Mouse (Mus musculus) retina, postnatal 7 days (tissue): ENCODE results near the gene Phactr2.
"Not testable (repeated sequence)": the region's sequence is repeated elsewhere in the genome, so short reads cannot be mapped to it uniquely, and the experiment has no call there.

Experiments
- DNase-seq: peaks from one replicate; pipeline ENCODE4 v3.0.0-alpha.2; 2012; ENCODE audit warnings: low read depth, low spot score

The Phactr2 gene

DNA sequence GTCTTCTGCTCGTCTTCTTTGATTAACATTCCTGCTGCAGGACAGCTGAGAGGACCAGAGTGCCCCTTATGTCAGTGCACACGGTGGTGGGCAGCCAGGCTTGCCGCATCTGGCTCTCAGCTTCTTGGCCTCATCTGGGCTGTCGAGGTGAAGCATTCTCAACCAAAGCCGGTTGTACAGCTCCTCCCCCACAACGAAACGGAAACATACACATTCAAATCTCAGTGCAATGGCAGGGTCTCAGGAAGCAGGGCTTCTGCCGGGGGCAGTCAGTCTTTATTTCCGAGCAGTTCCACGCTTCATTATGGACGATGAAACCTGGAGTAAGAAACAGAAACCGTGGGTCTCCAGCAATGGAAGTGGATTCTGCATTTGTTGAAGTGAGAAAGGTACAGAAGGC, 260.3 kb downstream of the Phactr2 start:
- no peak for DNase-seq

DNA sequence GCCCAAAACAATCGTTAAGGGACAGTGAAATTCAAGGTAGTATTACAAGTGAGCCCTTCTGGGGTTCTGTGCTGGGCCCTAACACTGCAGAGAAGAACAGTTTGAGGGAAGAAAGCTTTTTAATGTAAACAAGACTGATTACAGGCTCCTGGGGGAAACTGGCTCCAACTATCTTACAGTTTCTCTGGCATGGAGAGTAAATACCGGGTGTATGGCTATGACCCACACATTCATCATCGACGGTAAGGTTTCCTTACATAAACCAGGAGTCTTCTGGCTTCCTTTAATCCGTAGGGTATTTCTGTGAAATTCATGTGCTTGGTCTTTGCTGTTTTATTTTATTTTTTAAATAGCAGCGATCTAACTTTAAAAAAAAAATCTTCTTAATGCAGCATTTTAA, 261.4 kb downstream of the Phactr2 start:
- DNase-seq, result no peak

DNA sequence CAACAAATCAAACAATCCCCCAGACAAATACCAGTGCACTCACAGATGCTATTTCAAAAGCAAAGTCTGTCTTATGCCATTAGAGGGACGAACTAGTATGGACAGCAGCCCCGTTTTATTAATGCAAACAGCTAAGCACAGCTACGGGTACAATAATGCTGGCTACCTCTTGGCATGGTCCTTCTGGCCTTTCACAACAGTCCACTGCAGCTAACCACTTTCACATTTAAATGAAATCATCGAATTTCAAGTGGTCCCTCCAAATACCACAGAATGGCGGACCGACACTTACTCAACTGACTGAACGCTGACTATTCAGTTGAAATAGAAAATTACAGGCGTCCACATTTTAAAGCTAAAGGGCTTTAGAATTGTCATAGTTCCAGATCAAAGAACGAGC, 261.9 kb downstream of the Phactr2 start:
- DNase-seq, result no peak

DNA sequence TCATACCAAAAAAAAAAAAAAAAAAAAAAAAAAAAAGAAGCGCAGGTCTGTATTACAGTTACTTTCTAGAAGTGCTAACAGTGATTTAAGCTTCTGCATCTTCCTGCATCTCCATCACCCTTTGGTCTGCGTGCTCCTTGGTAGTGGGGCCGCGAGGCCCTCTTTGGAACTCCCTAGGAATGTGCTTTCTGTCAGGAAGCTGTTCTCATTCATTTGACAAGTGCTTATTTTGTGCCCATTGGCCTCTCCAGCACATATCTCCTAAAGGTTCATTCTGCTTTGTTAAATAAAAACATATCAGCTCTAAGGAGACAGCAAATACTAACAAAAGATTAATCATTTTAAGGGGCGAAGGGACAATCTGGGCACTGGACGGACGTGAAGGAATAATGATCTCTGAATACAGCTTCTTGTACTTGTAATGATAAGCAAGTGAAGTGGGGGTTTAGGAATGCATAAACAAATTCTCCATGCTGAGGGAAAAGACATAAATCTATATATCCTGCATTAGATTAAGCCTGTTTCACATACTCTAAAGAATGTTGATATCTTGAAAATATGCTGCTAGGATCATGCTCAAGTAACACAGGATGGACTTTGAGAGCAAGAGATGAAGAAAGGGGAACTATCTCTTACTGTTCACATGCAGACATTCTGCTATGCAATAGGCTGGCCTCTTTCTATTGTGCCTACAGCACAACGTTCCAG, 264.1 kb downstream of the Phactr2 start:
- no peak for DNase-seq

DNA sequence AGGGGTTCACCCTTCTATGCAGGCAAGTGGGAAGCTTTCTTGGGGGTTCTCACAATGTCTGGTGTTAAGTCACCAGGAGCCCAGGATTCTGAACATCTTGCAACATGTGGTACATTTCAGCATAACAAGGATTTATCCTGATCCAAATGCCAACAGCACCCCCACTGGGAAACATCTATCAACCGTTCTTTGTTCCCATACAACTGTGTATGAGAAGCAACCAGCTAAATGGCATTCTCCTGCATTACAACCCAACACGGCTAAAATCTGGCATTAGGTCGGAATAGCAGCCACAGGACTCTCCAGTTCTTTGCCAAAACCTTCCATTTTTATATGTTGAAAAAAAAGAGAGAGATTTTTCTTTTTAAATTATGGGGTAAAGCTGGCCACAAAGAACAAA, 264.7 kb downstream of the Phactr2 start:
- DNase-seq, result no peak

DNA sequence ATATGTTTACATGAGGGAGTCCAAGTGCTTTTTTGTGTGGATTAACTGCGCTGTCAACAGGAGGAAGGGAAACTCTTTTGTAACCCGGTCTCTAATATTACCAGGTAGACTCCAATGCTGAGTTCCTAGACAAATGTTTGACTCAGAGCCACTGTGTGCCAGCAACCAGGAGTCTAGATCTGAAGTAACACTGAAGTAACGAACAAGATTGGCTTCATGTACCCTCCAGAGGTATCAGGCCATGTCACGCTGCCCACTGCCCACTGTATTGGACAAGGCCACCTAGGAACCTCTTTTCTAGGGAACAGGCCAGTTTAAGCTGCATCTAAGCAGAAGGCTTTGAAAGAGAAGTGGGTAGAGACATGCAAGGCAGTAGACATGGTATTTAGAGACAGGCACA, 265.2 kb downstream of the Phactr2 start:
- no peak for DNase-seq

DNA sequence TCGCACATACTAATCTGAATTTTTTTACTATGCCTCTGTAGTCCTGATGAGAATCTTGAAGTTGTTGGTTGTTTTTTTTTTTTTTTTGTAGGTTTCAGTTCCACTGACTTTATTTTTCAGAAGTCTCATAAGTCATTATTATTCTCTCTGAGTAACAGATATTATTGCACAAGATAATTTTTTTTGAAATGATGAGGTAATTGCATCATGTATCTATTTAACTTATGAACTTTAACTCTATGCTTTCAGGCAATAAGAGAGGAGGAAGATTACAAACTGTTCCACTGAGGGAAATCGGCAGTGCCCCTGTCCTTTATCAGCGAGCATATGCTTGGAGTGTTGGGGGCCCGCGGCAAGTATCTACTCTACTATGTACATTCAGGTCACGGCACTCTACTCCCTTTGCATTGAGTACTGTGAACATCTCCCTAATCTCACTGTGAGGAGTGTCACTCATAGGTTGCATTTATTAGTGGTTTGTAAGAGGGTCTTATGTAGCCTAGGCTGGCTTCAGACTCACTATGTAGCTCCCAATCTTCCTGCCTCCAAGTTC, 272.4 kb downstream of the Phactr2 start:
- DNase-seq, result no peak

DNA sequence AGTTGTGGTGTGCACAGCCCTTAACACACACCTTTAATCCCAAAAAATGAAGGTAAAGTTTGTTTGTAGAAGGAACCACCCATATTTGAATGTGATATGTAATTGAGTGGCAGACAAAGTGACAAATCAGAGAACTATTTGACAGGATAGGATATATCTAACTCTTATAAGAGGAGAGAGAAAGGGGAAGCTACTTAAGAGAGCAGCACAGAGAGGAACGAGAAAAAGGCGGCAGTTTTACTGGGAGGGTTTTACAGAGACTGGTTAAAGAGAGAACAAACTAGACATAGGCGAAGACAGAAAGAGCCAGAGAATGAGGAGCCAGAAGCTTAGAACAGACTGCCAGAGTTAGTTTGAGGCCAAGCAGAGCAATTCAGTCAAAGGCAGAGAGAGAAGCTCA, 273.4 kb downstream of the Phactr2 start:
- no peak for DNase-seq

DNA sequence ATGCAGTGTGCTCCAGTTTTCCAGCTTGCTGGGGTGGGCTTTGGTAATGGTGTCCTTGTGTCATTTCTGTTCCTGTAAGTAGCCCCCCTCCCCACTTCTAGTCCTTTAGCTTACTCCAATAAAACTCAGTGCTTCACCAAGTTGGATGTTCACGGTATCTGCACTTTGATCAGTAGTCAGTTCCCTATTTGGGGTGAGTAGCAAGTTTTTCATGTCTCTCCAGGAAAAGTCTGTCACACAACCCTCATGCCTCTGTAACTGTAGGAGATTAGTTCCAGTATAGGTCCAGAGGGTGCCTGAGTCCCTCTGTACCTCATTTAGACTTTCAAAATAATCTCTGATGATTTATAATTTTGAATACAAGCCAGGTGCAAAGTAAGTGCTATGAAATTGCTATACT, 275.0 kb downstream of the Phactr2 start:
- DNase-seq, result no peak

DNA sequence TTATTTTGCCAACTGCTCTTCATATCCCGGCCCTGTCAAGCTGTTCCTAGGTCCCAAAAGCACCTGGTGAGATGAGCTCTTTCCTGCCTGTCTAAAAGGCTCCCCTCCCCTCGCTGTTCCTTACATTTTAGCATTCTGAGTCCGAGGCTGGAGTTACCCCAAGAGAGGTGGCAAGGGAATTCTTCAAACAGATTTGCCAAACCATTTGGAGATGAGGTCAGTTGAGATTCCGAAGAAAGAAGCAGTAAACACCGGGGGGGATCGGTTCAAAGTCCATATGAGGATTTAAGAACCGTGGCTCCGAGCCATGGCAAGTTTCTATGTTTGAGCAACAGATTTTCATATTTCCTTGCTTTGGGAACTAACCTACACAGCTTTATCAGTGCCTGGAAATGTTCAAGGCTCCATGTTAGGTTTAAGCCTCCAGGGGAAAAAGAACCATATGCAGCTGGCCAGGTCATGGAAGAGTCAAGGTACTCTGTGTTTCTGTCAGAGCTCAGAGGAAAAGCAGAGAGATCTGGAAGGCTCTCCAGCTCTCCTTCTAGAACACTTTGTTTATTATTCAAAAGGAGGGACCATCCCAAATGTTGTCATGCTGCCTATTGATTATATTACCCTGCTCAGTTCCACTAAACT, 277.2 kb downstream of the Phactr2 start:
- no peak for DNase-seq

DNA sequence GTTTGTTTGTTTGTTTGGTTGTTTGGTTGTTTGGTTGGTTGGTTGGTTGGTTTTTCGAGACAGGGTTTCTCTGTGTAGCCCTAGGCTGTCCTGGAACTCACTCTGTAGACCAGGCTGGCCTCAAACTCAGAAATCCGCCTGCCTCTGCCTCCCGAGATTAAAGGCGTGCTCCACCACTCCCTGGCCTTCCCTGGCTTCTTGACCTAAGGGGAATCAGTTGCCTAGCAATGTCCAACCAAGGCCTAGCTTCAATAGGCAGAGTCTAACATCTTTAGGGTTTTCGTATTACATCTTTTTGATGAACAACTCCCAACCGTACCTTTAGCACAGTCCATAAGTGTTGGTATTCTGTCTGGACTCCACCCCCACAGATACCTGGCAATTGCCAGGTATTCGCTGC, 280.7 kb downstream of the Phactr2 start:
- not testable (repeated sequence) for DNase-seq

DNA sequence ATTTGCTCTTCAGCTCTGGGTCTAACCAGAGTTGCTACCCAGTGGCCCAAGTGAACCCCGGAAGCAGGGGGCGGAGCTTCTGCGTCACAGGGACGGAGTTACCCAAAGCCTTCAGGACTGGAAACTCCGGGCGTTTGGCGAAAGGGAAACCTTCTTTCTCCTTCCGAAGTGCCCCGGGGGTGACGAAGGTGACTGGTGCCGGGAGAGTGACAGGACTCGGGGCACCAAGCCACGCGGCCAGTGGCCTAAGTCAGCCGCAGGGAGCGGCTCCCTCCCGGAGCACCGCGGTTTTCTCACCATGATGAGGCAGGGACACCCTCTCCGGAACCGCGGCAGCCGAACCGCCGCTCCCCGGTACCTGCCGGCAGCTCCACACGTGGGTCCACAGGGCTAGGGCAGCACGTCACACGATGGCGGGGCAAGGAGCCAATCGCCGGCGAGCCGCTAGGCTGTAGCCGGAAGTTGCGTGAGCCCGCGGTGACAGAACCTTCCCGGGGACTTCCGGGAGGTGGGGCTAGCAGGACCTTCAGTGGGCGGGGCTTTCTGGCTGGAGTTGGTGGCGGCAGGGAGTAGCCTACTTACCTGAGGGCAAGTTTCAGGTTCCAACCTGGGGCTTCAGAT, 281.4 kb downstream of the Phactr2 start, which contains the start of gene Ltv1:
Gene Ltv1 (minus strand): TSS at position 438 of the 621 bp plus-strand sequence.
- DNase-seq, result peak; percentile 85

DNA sequence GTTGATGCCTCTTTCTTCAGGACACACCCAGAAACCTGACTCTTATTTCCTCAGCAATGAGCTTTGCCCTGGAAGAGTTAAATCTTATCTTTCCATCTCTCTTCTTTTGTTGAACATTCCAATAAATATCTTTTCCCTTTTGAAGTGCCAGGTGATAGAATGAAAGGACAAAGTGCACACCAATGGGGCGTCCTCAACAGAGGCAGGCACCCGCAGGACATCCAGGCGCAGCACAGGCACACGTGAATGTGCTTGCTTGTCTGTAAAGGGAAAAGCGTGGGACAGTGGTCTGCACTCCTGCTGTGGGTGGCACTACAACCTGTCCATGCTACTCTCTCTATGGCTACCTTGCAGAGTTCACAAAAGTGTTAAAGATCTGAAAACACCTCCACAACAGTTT, 284.3 kb downstream of the Phactr2 start:
- DNase-seq, result no peak

DNA sequence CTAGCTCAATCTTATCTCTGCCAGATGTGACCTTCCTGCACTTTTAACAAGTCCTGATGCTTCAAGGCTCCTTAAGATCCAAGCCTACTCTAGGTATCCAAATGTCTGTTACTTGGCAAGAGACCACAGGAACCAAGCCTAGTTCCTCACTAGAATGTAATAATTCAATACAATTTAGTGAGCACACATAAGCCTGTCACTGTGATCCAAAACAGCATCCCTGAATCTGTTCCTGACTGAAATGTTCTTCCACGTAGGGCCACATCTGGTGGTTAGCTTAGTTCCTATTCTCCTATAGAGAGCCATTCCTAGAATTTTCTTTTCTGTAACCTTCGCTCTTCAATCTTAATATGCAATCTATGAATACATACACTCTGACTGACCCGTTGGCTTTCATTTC, 287.5 kb downstream of the Phactr2 start:
- no peak for DNase-seq

DNA sequence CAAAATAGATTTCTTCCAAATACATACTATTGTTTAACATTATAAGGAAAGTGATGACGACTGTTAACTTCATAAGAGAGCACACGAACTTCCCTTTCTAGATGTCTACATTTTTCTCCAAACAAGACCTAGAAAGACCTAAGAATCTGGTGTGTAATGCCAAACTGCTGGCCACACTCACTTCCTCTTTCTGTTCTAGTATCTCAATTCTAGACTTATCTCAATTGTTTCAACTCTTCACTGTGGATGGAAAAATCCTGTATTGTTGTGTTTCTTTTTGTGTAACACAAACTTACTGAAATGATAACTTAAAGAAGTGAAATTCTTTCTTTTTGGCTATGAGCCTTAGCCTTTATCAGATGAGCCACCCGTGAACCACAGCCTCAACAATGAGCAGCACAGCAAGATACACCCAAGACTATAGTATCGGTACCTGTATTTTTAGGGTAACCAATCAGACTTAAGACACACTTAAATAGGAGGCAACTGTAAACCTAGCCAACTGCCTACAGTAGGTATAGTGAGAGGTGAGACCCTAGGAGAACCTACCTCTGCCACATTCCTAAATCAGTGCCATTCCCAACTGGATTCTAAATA, 289.9 kb downstream of the Phactr2 start:
- no peak for DNase-seq

DNA sequence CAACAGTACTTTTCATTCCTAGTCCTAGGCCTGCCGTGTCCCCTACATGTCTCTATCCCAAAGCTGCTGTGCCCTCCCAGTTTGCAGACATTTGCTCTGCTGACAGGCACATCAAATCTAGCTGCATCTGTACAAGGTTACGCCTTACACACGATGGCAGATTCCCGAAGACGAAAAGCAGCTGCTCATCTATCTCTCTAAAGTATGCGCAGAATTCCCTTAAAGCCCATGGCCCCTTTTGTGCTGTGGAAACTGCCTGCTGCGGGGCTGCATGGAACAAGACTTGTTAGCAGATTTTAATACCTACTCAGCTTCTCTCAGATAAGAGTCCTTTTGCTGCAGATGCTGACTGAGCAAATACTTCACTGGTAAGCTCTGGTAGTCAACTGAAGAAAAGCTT, 294.0 kb downstream of the Phactr2 start:
- DNase-seq, result no peak

DNA sequence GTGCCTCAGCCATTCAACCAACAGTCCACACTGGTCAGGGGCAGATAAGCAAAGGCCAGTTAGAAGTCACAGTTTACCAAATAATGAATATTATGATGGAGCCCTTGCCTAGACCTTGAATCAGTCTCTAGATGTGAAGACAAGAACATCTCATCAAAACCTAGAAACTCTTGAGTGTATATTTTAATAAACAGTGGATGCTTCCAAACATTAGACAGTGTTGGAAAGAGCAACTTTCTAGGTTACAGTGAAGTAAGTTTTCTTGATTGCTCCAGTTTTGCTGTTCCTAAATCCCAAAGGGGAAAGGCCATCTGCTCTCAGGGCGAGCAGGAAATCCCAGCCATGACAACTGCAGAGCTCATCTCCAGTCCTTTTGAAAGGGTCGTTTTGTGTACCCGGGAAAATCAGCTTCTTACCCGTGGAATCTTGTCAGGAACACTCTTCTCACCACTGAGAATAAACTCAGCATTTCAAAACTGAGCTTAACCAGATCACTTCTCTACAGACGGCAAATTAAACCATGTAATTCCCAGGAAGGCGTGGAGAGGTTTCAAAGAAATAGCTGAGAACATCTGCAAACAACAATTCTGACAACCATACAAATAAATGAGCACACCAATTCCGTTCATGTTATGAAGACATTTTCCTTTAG, 296.1 kb downstream of the Phactr2 start, which contains the start of gene Zc2hc1b:
Gene Zc2hc1b (minus strand): TSS at position 51 of the 652 bp plus-strand sequence.
- no peak for DNase-seq

DNA sequence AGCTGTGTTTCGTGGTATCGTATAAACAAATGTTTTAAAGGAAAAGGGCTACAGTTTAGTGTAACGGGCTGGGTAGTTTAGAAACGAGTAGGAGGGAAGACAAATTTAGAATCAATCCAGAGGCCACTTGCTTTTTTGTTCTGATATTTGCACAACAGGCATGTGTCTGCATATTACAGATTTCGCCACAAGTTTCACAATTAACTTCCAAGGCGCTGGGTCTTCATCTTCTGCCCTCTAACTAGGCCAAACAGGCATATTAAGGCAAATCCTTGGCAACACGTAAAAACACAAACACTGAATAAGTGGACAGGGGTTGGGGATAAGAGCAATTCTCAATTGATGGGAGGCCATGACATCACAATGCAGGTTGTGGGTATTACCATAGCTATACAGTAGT, 298.3 kb downstream of the Phactr2 start:
- no peak for DNase-seq

DNA sequence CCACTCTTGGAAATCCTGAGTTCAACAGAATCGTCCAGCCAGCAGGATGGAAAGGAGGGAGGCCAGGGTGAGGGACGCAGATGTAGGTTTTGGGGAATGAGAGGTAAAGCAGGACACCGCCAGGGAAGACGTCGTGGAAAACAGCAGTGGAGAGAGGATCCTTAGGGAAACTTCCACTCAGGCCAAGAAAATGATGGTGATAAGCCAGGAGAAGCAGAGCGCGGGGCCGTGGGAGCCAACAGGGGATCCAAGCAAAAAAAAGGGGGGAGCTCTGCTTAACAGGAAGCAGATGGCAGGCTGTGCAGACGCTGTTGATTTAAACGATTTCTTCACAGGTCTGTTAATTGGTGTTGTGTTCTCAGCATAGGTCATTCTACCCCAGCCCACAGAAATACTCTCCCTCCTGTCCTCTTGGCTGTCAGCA, 301.4 kb downstream of the Phactr2 start:
- DNase-seq, result no peak

DNA sequence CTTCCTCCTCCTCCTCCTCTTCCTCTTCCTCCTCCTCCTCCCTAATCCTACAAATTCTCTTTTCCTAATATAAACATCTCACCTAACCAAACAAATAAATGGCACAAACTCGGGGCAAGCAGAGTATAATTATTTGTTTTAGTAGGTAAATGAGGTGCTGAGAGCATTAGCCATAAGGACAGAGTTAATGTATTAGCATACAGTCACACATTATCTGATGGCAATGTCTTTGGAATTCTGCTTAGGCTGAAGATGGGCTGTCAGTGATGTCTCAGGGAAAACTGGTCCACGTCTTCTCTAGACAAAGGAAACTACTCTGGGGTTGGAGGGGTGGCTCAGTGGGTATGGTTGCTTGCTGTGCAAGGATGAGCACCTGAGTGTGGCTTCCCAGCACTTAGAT, 302.8 kb downstream of the Phactr2 start:
- no peak for DNase-seq

DNA sequence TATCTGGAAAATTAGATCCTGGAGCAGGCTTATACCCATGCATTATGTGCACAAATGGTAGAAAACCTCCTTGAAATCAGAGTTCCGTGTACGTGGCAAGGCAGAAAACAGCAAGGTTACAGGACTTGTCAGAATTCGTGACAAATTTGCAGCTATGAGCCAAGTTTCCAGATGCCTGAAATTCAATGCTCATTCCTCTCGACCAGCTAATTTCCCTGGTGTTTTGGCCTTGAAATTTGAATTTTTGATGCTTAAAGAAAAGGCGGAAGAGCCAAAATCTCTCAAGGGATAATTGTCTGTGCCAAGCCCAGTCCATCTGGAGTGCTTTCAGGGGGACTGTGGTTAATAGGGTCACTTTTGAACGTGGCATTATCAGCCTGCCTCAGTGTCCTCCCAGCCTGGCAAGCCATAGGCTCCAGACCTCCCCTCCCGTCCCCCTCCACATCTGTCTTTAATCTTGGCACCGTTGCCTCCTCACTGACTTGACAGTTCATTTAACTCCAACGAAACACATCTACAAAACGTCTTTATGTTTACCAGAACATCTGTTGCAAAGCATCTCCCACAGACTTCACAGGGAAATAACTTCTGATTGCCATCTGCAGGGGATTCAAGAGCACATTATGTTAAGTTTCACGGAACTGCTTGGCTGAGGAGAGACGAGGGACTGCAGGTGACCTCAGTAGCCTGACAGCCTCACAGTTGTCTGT, 303.3 kb downstream of the Phactr2 start:
- DNase-seq, result no peak
